Mouse (Mus musculus) MEL (cell line): ENCODE results near the gene Pom121. TPM values are rescaled to one million over a fixed set of nuclear protein-coding genes. Genes with fewer than 3 reads are reported as not detected.
A peak's percentile ranks its signal among the peaks of the same experiment; 100 is the strongest.

ENCODE experiments used
- DNase-seq: peaks from one replicate; pipeline ENCODE4 v3.0.0; 2011; ENCODE audit warnings: low read depth, low spot score
- H3K27ac ChIP-seq: 2 replicates; pipeline ENCODE4 v1.5.1; 2012; ENCODE audit warnings: low read depth, mild to moderate bottlenecking, control low read depth, low read length, moderate library complexity; ENCODE audit not compliant: control insufficient read depth
- H3K27me3 ChIP-seq, 2 experiments: fragments of 150-350 bp in 1 of 2; sonication (generic) in 1 of 2; 2 replicates each; pipeline ENCODE4 v1.6.1; 2012; ENCODE audit warnings: low read length in 2 of 2, mild to moderate bottlenecking in 2 of 2, improper control_type of control experiment in 1 of 2, moderate library complexity in 1 of 2; ENCODE audit not compliant: insufficient read depth in 2 of 2, control insufficient read depth in 1 of 2
- H3K36me3 ChIP-seq, 2 experiments: 2 replicates each; pipeline ENCODE4 v1.6.1; 2012 to 2014; ENCODE audit warnings: low read length in 2 of 2, improper control_type of control experiment in 1 of 2, inconsistent platforms in 1 of 2, mild to moderate bottlenecking in 1 of 2; ENCODE audit not compliant: insufficient read depth in 2 of 2, control insufficient read depth in 1 of 2
- H3K4me1 ChIP-seq, 2 experiments: fragments of 150-350 bp in 1 of 2; sonication (generic) in 1 of 2; 2 replicates each; pipeline ENCODE4 v1.6.1; 2012; ENCODE audit warnings: low read length in 2 of 2, improper control_type of control experiment in 1 of 2, mild to moderate bottlenecking in 1 of 2; ENCODE audit not compliant: insufficient read depth in 2 of 2, control insufficient read depth in 1 of 2
- H3K4me3 ChIP-seq, 2 experiments: fragments of 150-350 bp in 1 of 2; sonication (generic) in 1 of 2; 2 replicates each; pipeline ENCODE4 v1.5.1; 2012; ENCODE audit warnings: low read depth in 2 of 2, low read length in 2 of 2, mild to moderate bottlenecking in 2 of 2, moderate library complexity in 2 of 2, control low read depth in 1 of 2, improper control_type of control experiment in 1 of 2; ENCODE audit not compliant: control insufficient read depth in 1 of 2, insufficient read depth in 1 of 2
- H3K79me2 ChIP-seq: 2 replicates; pipeline ENCODE4 v1.6.1; 2012; ENCODE audit warnings: mild to moderate bottlenecking, low read length, moderate library complexity; ENCODE audit not compliant: control insufficient read depth, poor library complexity, insufficient read depth
- H3K9ac ChIP-seq: 2 replicates; pipeline ENCODE4 v1.6.1; 2012; ENCODE audit warnings: low read depth, mild to moderate bottlenecking, control low read depth, low read length, moderate library complexity; ENCODE audit not compliant: control insufficient read depth, poor library complexity, severe bottlenecking
- H3K9me3 ChIP-seq: fragments of 150-350 bp; sonication (generic); replicated peaks from 2 replicates; pipeline ENCODE4 v1.6.1; 2012; ENCODE audit warnings: mild to moderate bottlenecking, low read length, improper control_type of control experiment, moderate library complexity; ENCODE audit not compliant: insufficient read depth
- CTCF ChIP-seq, 3 experiments: IDR thresholded peaks in 2 of 3; conservative IDR thresholded peaks in 1 of 3; 2 replicates each; pipeline ENCODE4 v1.5.1; 2011 to 2012; ENCODE audit warnings: low read length in 3 of 3, low read depth in 2 of 3, mild to moderate bottlenecking in 2 of 3, improper control_type of control experiment in 1 of 3, inconsistent platforms in 1 of 3, mixed read lengths in 1 of 3, moderate library complexity in 1 of 3; ENCODE audit not compliant: control insufficient read depth in 1 of 3, insufficient read depth in 1 of 3, poor library complexity in 1 of 3, severe bottlenecking in 1 of 3
- ETS1 ChIP-seq: IDR thresholded peaks from 2 replicates; pipeline ENCODE4 v1.6.1; 2012; ENCODE audit warnings: low read depth, mild to moderate bottlenecking, inconsistent platforms, low read length, improper control_type of control experiment, moderate library complexity
- MAX ChIP-seq: IDR thresholded peaks from 2 replicates; pipeline ENCODE4 v1.6.1; 2011; ENCODE audit warnings: low read length, improper control_type of control experiment
- MAZ ChIP-seq: IDR thresholded peaks from 2 replicates; pipeline ENCODE4 v1.6.1; 2012; ENCODE audit warnings: low read depth, mild to moderate bottlenecking, inconsistent platforms, low read length, improper control_type of control experiment
- MYC ChIP-seq: IDR thresholded peaks from 2 replicates; pipeline ENCODE4 v1.6.1; 2011; ENCODE audit warnings: low read depth, mild to moderate bottlenecking, low read length, improper control_type of control experiment, moderate library complexity
- POLR2A ChIP-seq, 2 experiments: IDR thresholded peaks; 2 replicates each; pipeline ENCODE4 v1.6.1; 2011 to 2012; ENCODE audit warnings: low read length in 2 of 2, mild to moderate bottlenecking in 2 of 2, control low read depth in 1 of 2, improper control_type of control experiment in 1 of 2, low read depth in 1 of 2, moderate library complexity in 1 of 2; ENCODE audit not compliant: control insufficient read depth in 1 of 2, insufficient read depth in 1 of 2, poor library complexity in 1 of 2
- POLR2AphosphoS5 ChIP-seq: IDR thresholded peaks from 2 replicates; pipeline ENCODE4 v1.6.1; 2012; ENCODE audit warnings: low read depth, borderline replicate concordance, mild to moderate bottlenecking, inconsistent platforms, low read length, moderate library complexity, mixed read lengths
- RAD21 ChIP-seq: IDR thresholded peaks from 2 replicates; pipeline ENCODE4 v1.6.1; 2011; ENCODE audit warnings: mild to moderate bottlenecking, low read depth, low read length, improper control_type of control experiment
- SIN3A ChIP-seq: IDR thresholded peaks from 2 replicates; pipeline ENCODE4 v1.6.1; 2012; ENCODE audit warnings: low read length, improper control_type of control experiment, inconsistent platforms
- SMC3 ChIP-seq: IDR thresholded peaks from 2 replicates; pipeline ENCODE4 v1.6.1; 2011; ENCODE audit warnings: low read depth, low read length, improper control_type of control experiment
- ZC3H11A ChIP-seq: IDR thresholded peaks from 2 replicates; pipeline ENCODE4 v1.6.1; 2012; ENCODE audit warnings: low read depth, mild to moderate bottlenecking, inconsistent platforms, low read length, improper control_type of control experiment
- ZKSCAN1 ChIP-seq: IDR thresholded peaks from 2 replicates; pipeline ENCODE4 v1.6.1; 2012; ENCODE audit warnings: low read depth, mild to moderate bottlenecking, inconsistent platforms, low read length, improper control_type of control experiment, moderate library complexity
- ZNF384 ChIP-seq: IDR thresholded peaks from 2 replicates; pipeline ENCODE4 v1.6.1; 2012; ENCODE audit warnings: low read depth, mild to moderate bottlenecking, inconsistent platforms, low read length, improper control_type of control experiment
- polyA plus RNA-seq, 2 experiments: library from polyadenylated mRNA; stranded (reverse) in 1 of 2; unstranded in 1 of 2; fragments of >175 nt in 1 of 2; fragments of >200 nt in 1 of 2; gene quantifications; 2 replicates each; pipeline versions ENCODE4 v1.2.1 to v1.2.4; 2012; ENCODE audit warnings: low replicate concordance in 2 of 2, low read depth in 1 of 2; ENCODE audit not compliant: insufficient read length in 2 of 2, insufficient read depth in 1 of 2, missing spikeins in 1 of 2
- total RNA-seq: library from RNA; depleted of rRNA; stranded (reverse); fragments of 300-350 nt; gene quantifications from 2 replicates; pipeline ENCODE4 v1.2.3, GENCODE M21; 2012

Gene Pom121
- total and polyA plus RNA-seq, 3 experiments = 10.2 to 81.1 (median 51.8) TPM

DNA sequence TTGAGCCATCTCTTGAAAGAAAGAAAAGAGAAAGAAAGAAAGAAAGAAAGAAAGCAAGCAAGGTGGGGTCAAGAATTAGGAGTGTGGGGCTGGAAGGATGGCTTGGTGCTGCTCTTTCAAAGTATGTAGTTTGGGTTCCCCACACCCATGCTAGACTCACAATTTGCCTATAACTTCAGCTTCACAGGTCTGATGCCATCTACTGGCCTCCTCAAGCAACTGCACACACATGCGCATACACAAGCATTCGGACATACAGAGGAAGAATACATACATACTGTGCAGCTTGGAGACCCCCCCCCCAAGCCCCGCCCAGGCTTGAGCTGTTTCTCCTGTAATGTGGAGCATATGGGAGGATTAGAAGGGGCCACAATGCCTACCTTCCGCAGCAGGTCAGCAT, 39.5 kb upstream of the Pom121 start:
- no peaks in the 10 kb centered on the region for H3K36me3 ChIP-seq
- no peak overlapping the region for H3K4me3 ChIP-seq
- no peaks in the 10 kb centered on the region for H3K9me3 ChIP-seq
- H3K4me1 ChIP-seq = no peaks in the 10 kb centered on the region
- no peak overlapping the region for H3K9ac ChIP-seq
- no peak overlapping the region for H3K27ac ChIP-seq
- no peak for DNase-seq
- no peaks in the 10 kb centered on the region for H3K27me3 ChIP-seq
- H3K79me2 ChIP-seq = no peaks in the 10 kb centered on the region
- TF ChIP-seq SMC3 (no peak), CTCF (IDR thresholded peaks at IDR 0.05 in 2 of 3, conservative IDR thresholded peaks at IDR 0.05 in 1 of 3; ENCODE audit: control insufficient read depth in 1 of 3, insufficient read depth in 1 of 3, low read depth in 2 of 3, low read length in 3 of 3, poor library complexity in 1 of 3, severe bottlenecking in 1 of 3) (peak in 2 of 3 experiments; percentile 17 to 25; a peak in 2 of 6 replicates), SIN3A (no peak)

DNA sequence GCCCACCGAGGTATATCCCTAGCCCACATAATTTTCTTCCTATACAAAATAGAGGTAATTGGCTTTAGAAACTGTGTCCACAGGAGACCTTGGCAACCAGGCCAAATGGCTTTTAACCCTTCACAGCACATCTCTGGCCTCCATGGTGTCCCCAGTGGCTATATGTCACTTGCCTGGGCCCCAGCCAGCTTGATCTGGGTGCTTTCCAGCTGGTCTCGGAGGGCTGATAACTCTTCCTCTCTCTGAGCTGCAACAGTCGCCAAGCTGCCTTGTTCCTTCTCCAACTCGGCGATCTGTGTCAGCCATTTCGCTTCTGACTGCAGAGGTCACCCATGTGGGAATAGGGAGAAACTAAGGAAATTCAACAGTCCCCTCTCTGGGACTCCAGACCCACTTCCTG, 36.8 kb upstream of the Pom121 start:
- DNase-seq = no peak
- no peaks in the 10 kb centered on the region for H3K79me2 ChIP-seq
- TF ChIP-seq ZKSCAN1 (no peak), MYC (no peak), POLR2A (IDR thresholded peaks at IDR 0.05; ENCODE audit: control insufficient read depth in 1 of 2, insufficient read depth in 1 of 2, low read depth in 1 of 2, low read length in 2 of 2, poor library complexity in 1 of 2) (no peak), ETS1 (no peak), MAZ (no peak), POLR2AphosphoS5 (no peak), ZNF384 (no peak), ZC3H11A (no peak), MAX (no peak)
- TF ChIP-seq, all 39 proteins: peak for 0
- Histone ChIP-seq H3K27me3 (no peaks in the 10 kb centered on the region), H3K36me3 (no peaks in the 10 kb centered on the region), H3K27ac (no peak overlapping the region), H3K9ac (no peak overlapping the region), H3K4me1 (no peaks in the 10 kb centered on the region), H3K4me3 (no peak overlapping the region), H3K9me3 (no peaks in the 10 kb centered on the region)

DNA sequence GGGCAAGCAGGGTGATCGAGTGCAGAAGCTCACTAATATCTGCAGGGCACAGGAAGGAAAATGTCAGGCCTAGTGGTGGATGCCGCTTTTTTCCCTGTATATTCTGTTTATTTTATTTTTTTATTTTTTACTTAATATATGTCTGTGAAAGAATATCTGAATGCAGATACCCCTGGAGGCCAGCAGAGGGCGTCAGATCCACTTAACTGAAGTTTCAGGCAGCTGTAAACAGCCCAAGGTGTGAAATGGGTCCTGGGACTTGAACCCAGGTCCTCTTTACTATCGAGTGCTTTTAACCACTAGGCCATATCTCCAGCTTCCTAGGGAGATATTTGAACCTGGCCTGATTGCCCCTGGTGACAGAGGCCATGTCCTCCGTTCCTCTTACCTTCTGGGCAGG, 34.4 kb upstream of the Pom121 start:
- DNase-seq = peak; percentile 11
- TF ChIP-seq ZKSCAN1 (no peak), CTCF (IDR thresholded peaks at IDR 0.05 in 2 of 3, conservative IDR thresholded peaks at IDR 0.05 in 1 of 3; ENCODE audit: control insufficient read depth in 1 of 3, insufficient read depth in 1 of 3, low read depth in 2 of 3, low read length in 3 of 3, poor library complexity in 1 of 3, severe bottlenecking in 1 of 3) (peak; percentile 47 to 59 (median 58)), RAD21 (peak; percentile 39), SMC3 (peak; percentile 45)
- TF ChIP-seq, all 39 proteins: peak for 3
- H3K4me3 ChIP-seq = no peak overlapping the region
- H3K4me1 ChIP-seq = no peaks in the 10 kb centered on the region
- no peaks in the 10 kb centered on the region; a peak in 1 of 4 replicates for H3K27me3 ChIP-seq
- H3K79me2 ChIP-seq = no peaks in the 10 kb centered on the region
- H3K36me3 ChIP-seq = no peaks in the 10 kb centered on the region
- H3K27ac ChIP-seq = no peak overlapping the region
- H3K9ac ChIP-seq = no peak overlapping the region
- no peaks in the 10 kb centered on the region for H3K9me3 ChIP-seq
